Mouse (Mus musculus): ENCODE results near the gene A2m. TPM values are rescaled to one million over a fixed set of nuclear protein-coding genes. Genes with fewer than 3 reads are reported as not detected.

Gene A2m
- polyA plus RNA-seq (2017; shearing (Covaris generic)), result under 1 TPM in 1 of 2 experiments, not detected in 1; 0.42 TPM

- no peak for ATAC-seq
These were observed at the start of gene A2m for GRCm38 (mm10) chr6:121635076-121635475. A2m (plus strand) TSS chr6:121635376.

- no peak for ATAC-seq
These were observed 45.0 kb upstream of the A2m start for GRCm38 (mm10) chr6:121590131-121590530.

- ATAC-seq, result no peak
These were observed 34.2 kb upstream of the A2m start for GRCm38 (mm10) chr6:121600927-121601326.

GRCm38 (mm10) chr6:121607861-121608260, 27.3 kb upstream of the A2m start:
- ATAC-seq, result no peak

GRCm38 (mm10) chr6:121611796-121612195, 23.4 kb upstream of the A2m start:
- ATAC-seq, result no peak

- no peak for ATAC-seq
These were observed 17.7 kb upstream of the A2m start for GRCm38 (mm10) chr6:121617476-121617875.

GRCm38 (mm10) chr6:121622525-121622924, 12.7 kb upstream of the A2m start:
- ATAC-seq, result no peak

- no peak for ATAC-seq
These were observed 656 bp upstream of the A2m start for GRCm38 (mm10) chr6:121634520-121634919.

GRCm38 (mm10) chr6:121635878-121636371, 749 bp downstream of the A2m start:
- no peak for ATAC-seq

GRCm38 (mm10) chr6:121648499-121648898, 13.3 kb downstream of the A2m start:
- ATAC-seq, result no peak

Other genes with a start within 250 kb of the A2m start
- not detected for gene Iqsec3, start 161.7 kb upstream of the A2m start, polyA plus RNA-seq (2017; shearing (Covaris generic))
- gene Gm7298, start 97.6 kb downstream of the A2m start, polyA plus RNA-seq (2017; shearing (Covaris generic)), result not detected
- under 1 TPM in 1 of 2 experiments, not detected in 1; 0.21 TPM for gene Mug1, start 203.2 kb downstream of the A2m start, polyA plus RNA-seq (2017; shearing (Covaris generic))

Data from activated CD4-positive, CD25-positive, alpha-beta regulatory T cell, adult 4 months (primary cell).